Mouse (Mus musculus) liver, adult 2 months (tissue): ENCODE measurements around the gene Mmp14. TPM values are rescaled to one million over a fixed set of nuclear protein-coding genes. Genes with fewer than 3 reads are reported as not detected.

Source experiments
- DNase-seq: peaks from one replicate; pipeline ENCODE4 v3.0.0-alpha.2; 2011; ENCODE audit warnings: low read depth, low spot score; ENCODE audit errors: extremely low read depth
- H3K27ac ChIP-seq: fragments of 200-500 bp; replicated peaks from 2 replicates; pipeline ENCODE4 v1.5.1; 2012; ENCODE audit warnings: low read depth, mild to moderate bottlenecking, control low read depth, inconsistent platforms, low read length; ENCODE audit not compliant: insufficient read depth
- H3K27me3 ChIP-seq: fragments of 200-500 bp; 2 replicates; pipeline ENCODE4 v1.6.1; 2012; ENCODE audit warnings: mild to moderate bottlenecking, moderate library complexity, low read length, inconsistent platforms; ENCODE audit not compliant: control insufficient read depth, insufficient read depth
- H3K36me3 ChIP-seq: fragments of 200-500 bp; 2 replicates; pipeline ENCODE4 v1.6.1; 2012; ENCODE audit warnings: low read length, inconsistent platforms; ENCODE audit not compliant: control insufficient read depth, insufficient read depth
- H3K4me1 ChIP-seq: fragments of 200-500 bp; 2 replicates; pipeline ENCODE4 v1.6.1; 2011; ENCODE audit warnings: low read length; ENCODE audit not compliant: control insufficient read depth, insufficient read depth
- H3K4me3 ChIP-seq: fragments of 200-500 bp; 2 replicates; pipeline ENCODE4 v1.5.1; 2011; ENCODE audit warnings: low read depth, mild to moderate bottlenecking, control low read depth, low read length, moderate library complexity; ENCODE audit not compliant: insufficient read depth
- H3K79me2 ChIP-seq: fragments of 200-500 bp; 2 replicates; pipeline ENCODE4 v1.6.1; 2012; ENCODE audit warnings: inconsistent platforms, mild to moderate bottlenecking, low read length, moderate library complexity; ENCODE audit not compliant: control insufficient read depth, insufficient read depth
- H3K9ac ChIP-seq: fragments of 200-500 bp; 2 replicates; pipeline ENCODE4 v1.6.1; 2012; ENCODE audit warnings: low read depth, mild to moderate bottlenecking, control low read depth, inconsistent platforms, low read length
- CTCF ChIP-seq: fragments of 200-500 bp; IDR thresholded peaks from 2 replicates; pipeline ENCODE4 v1.5.1; 2011; ENCODE audit warnings: low read depth, low read length, control low read depth
- POLR2A ChIP-seq: fragments of 200-500 bp; IDR thresholded peaks from 2 replicates; pipeline ENCODE4 v1.6.1; 2011; ENCODE audit warnings: low read length, control low read depth; ENCODE audit not compliant: insufficient read depth; ENCODE audit errors: extremely low read depth
- WGBS: fragments of 180-500 bp; shearing (Covaris S2); methylation state at CpG from one replicate; pipeline ENCODE4 v1.1.7; 2018; 5-methylcytosine and 5-hydroxymethylcytosine counted together
- polyA plus RNA-seq: library from polyadenylated mRNA; depleted of rRNA; stranded (reverse); fragments of >200 nt; gene quantifications from 2 replicates; pipeline ENCODE4 v1.2.3, GENCODE M21; 2012
- total RNA-seq: library from RNA; depleted of rRNA; stranded (reverse); fragments of >200 nt; gene quantifications from 2 replicates; pipeline ENCODE4 v1.2.3, GENCODE M21; 2014

The Mmp14 gene
- total and polyA plus RNA-seq, 2 experiments: 9.0 to 52.6 TPM

DNA sequence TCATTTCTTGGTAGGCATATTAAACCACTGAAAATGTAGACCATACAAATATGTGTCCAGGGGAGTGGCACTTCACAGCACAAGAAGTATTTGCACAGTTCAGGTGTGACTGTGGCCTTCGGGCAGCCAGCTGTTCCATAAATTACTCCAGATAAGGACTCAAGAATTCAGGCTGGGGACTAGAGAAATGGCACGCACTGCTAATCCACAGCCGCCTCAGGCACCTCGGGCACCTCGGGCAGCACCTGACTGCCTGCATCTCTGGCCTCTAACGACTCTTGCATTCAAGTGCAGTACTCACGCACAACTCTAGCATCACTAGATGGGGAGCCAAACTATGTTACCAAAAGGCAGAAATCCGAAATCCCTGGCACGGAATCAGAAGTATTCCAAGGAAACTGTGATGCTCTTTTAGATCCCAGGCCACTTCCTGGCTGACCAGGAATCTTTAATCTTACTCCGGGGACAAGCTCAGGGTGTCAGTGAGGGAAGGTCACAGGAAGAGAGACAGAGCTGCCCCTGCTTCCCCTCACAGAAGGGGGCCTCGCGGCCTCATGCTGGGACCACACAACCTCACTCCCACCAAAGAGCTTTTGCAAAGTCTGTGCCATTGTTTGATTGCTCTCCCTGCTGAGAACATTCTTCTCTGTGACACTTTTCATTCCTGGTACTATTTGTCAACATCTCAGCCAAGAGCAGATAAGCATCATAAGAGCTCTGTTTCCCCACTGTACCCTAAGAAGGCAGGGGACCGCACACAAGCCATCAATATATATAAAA is 16.0 kb upstream of the Mmp14 start:
- WGBS: 58% methylated on average over 13 of the region's 13 CpGs
- Histone ChIP-seq H3K27ac (no peak overlapping the region), H3K36me3 (no peaks in the 10 kb centered on the region), H3K4me3 (no peak overlapping the region), H3K27me3 (no peaks in the 10 kb centered on the region), H3K79me2 (no peaks in the 10 kb centered on the region), H3K4me1 (peaks cover 4% of the 10 kb centered on the region; the same call in 1 of the 2 replicates), H3K9ac (no peak overlapping the region)
- TF ChIP-seq POLR2A (no peak), CTCF (no peak)
- no peak for DNase-seq

GRCm38 (mm10) chr14:54416229-54416775 is 15.1 kb upstream of the Mmp14 start:
- H3K9ac ChIP-seq: no peak overlapping the region
- H3K27me3 ChIP-seq: no peaks in the 10 kb centered on the region
- DNase-seq: no peak
- TF ChIP-seq POLR2A (no peak), CTCF (no peak)
- H3K27ac ChIP-seq: no peak overlapping the region
- no peaks in the 10 kb centered on the region for H3K79me2 ChIP-seq
- H3K4me3 ChIP-seq: no peak overlapping the region
- no peaks in the 10 kb centered on the region for H3K4me1 ChIP-seq
- H3K36me3 ChIP-seq: no peaks in the 10 kb centered on the region
- WGBS: 72% methylated on average over 5 of the region's 5 CpGs

DNA sequence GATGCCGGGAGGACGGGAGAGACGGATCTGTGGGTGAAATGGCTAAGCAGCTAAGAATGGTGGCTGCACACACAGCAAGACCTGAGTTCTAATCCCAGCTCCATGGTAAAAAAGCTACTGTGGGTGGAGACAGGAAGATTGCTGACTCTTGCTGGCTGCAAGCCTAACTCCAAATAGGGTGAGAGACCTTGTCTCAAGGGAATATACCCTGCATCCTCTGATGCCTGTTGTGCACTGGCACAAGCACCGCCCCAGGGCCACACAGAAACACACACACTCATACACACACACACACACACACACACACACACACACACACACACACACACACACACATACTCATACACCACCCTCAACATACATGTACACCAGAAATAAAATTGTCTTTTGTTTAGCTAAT is 14.6 kb upstream of the Mmp14 start:
- Histone ChIP-seq H3K36me3 (no peaks in the 10 kb centered on the region), H3K4me1 (no peaks in the 10 kb centered on the region), H3K4me3 (no peak overlapping the region), H3K9ac (no peak overlapping the region), H3K79me2 (no peaks in the 10 kb centered on the region), H3K27me3 (no peaks in the 10 kb centered on the region), H3K27ac (no peak overlapping the region)
- no peak for DNase-seq
- 93% methylated on average over 4 of the region's 4 CpGs for WGBS
- no peak for TF ChIP-seq CTCF
- TF ChIP-seq POLR2A: no peak

DNA sequence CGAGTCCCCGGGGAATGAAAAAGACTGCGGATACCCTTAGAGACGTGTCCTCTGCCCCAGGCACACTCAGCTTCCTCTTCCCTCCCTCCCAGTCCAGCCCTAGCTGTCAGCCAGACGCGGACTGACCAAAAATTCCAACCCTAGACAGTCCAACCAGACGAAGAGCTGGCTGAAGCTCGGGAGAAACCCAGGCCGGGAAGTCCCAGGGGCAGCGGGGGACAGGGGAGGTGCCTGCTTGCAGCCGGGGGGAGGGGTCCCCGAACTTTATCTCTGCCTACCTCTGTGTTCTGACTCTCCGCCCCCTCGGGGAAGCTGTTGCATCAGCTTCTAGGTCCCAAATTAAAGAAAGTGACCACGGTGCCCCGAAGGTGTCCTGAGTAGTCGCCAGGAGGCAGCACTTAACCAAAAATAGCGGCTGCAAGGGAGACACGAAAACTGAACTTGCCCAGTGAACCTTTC is 13.8 kb upstream of the Mmp14 start, which contains the start of gene Slc7a7:
Gene Slc7a7, minus strand, starts transcription at position 158 of the 459 bp plus-strand sequence.
- H3K36me3 ChIP-seq: no peaks in the 10 kb centered on the region
- WGBS: 5% methylated on average over 19 of the region's 19 CpGs
- H3K4me3 ChIP-seq: peak within 1 kb of the TSS; percentile 14; the same call in 1 of the 2 replicates
- H3K27me3 ChIP-seq: no peaks in the 10 kb centered on the region
- no peaks in the 10 kb centered on the region for H3K4me1 ChIP-seq
- H3K27ac ChIP-seq: peak within 1 kb of the TSS; percentile 4
- H3K9ac ChIP-seq: peak within 1 kb of the TSS; percentile 53
- peak; percentile 43 for DNase-seq
- TF ChIP-seq POLR2A: no peak
- TF ChIP-seq CTCF: peak; percentile 75
- H3K79me2 ChIP-seq: no peaks in the 10 kb centered on the region

DNA sequence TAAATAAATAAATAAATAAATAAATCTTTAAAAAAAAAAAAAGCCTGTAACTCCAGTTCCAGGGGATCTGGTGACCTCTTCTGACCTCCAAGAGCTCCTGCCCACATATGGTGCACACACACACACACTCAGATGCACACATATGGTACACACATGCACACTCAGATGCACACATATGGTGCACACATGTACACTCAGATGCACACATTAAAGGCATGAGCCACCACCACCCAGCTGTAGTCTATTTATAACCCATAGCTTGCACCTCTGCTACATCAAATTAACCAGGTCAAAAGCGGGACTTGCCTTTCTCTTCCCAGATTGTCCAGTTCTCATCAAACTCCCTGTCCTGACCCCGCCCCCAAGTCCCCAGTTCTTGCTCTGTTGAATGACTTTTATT is 10.4 kb upstream of the Mmp14 start:
- Histone ChIP-seq H3K4me1 (peaks cover 2% of the 10 kb centered on the region; the same call in 1 of the 2 replicates), H3K36me3 (no peaks in the 10 kb centered on the region), H3K9ac (no peak overlapping the region), H3K27ac (no peak overlapping the region), H3K4me3 (no peak overlapping the region), H3K27me3 (no peaks in the 10 kb centered on the region), H3K79me2 (no peaks in the 10 kb centered on the region)
- TF ChIP-seq CTCF: no peak
- no peak for TF ChIP-seq POLR2A
- DNase-seq: no peak
- WGBS: 76% methylated on average over 2 of the region's 2 CpGs
